Mouse (Mus musculus): ENCODE data around the gene Maoa.

DNA sequence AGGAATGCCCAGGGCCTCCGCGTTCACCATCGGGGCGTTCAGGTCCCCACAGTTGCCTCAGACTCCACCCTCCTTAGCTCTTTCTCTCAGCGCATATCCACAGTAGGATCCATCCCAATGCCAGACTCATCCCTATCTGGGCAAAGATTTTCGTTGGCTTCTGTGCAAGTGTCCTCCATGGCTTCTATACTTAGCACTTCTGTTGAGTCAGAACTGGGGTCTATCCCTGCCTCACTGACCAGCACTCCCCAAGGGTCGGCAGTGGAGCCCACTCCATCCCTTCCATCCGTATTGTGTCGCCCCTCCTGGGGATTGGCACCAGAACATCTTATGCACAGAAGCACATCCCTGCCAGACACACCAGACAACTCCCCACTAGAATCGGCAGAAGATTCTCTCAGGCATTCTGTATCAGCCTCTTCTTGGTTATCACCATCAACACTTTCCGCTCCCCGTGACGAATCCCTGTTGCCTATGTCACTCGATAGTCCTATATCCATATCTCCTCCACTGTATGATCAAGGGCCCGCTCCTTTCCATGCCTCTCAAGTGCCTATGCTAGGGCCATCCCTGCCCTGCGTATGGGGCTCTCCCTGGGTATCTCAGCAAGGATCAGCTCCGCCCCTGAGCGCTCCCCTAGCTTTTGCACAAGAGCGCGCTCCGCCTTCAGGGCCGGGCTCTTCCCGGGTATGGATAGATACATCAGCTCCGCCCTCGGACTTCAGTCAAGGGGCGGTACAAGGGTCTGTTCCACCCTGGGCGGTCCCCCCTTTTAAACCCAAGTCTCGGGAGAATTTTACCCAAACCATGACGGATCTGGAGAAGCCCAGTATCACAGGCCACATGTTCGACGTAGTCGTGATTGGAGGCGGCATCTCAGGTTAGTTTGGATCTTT, at the start of gene Maoa:
- no peak for TF ChIP-seq TCF12 (IDR thresholded peaks at IDR 0.05; ENCODE audit: insufficient read depth, poor library complexity, severe bottlenecking)
- TF ChIP-seq POLR2A (IDR thresholded peaks at IDR 0.05; ENCODE audit: insufficient read length, low read depth): peak; percentile 63
- TF ChIP-seq USF1 (IDR thresholded peaks at IDR 0.05; ENCODE audit: low read depth): no peak
- no peak for TF ChIP-seq E2F4 (IDR thresholded peaks at IDR 0.05; ENCODE audit: insufficient read depth)
- TF ChIP-seq MYOD1 (IDR thresholded peaks at IDR 0.05; ENCODE audit: control insufficient read depth in 1 of 3, insufficient read length in 2 of 3, low read depth in 2 of 3): no peak
